13 mouse cellular contexts compared by ENCODE assay signal in the genomic region with DNA sequence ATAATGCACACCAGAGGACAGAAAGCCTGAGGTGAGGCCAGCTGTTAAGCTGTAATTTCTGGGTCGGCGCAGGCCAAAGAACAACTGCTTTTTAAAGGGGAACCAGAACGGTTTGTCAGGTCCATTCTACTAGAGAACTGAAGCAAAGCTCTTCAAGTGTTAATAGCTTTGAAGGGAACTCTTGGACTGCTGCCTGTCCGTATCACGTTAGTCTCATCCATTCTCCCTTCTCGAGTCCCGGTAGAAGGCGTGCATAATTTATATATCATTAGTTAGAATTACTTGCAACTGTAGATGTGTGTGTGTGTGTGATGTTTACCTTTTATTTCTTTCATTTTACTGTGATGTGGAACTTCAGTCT.
"Had no signal": no experiment of that assay in that cellular context is flagged by ENCODE, and none has a peak within 500 bp of the region (broad histone marks: within the 10 kb centered on the region; RNA-seq: fewer than 3 reads in every experiment).

No protein-coding gene starts in this region.

- H3K9ac ChIP-seq: limb, embryonic 15.5 days; liver, embryonic 12.5 days; lung, embryonic 14.5 days; midbrain, embryonic 12.5 days; neural tube, embryonic 15.5 days had no signal

- H3K9me3 ChIP-seq: limb, embryonic 15.5 days; liver, embryonic 12.5 days; midbrain, embryonic 12.5 days; neural tube, embryonic 15.5 days had no signal

- DNase-seq: kidney, adult 11 months; kidney, postnatal 25 days; layer of hippocampus, adult 9-11 months; layer of hippocampus, postnatal 36 days; lung, embryonic 14.5 days; lung, postnatal 10 days; lung, postnatal 4 days; thymus, postnatal 36 days had no signal

- ATAC-seq: liver, embryonic 12.5 days had no signal

- H3K4me1 ChIP-seq: limb, embryonic 15.5 days had no signal

- H3K4me3 ChIP-seq: limb, embryonic 15.5 days; liver, embryonic 12.5 days; midbrain, embryonic 12.5 days; myocyte; neural tube, embryonic 15.5 days had no signal

- H3K27ac ChIP-seq: limb, embryonic 15.5 days; liver, embryonic 12.5 days; midbrain, embryonic 12.5 days; neural tube, embryonic 15.5 days had no signal

- H3K27me3 ChIP-seq: limb, embryonic 15.5 days; liver, embryonic 12.5 days; midbrain, embryonic 12.5 days; neural tube, embryonic 15.5 days had no signal

- H3K4me2 ChIP-seq: limb, embryonic 15.5 days; liver, embryonic 12.5 days; lung, embryonic 14.5 days; midbrain, embryonic 12.5 days; neural tube, embryonic 15.5 days had no signal
